Mouse (Mus musculus) small intestine, adult 2 months (tissue): ENCODE measurements around the gene Acap3. TPM values are rescaled to one million over a fixed set of nuclear protein-coding genes. Genes with fewer than 3 reads are reported as not detected.

Experiments used
- H3K27ac ChIP-seq: fragments of 200-500 bp; 2 replicates; pipeline ENCODE4 v1.5.1; 2012; ENCODE audit warnings: low read depth, low read length, control low read depth, inconsistent platforms; ENCODE audit not compliant: insufficient read depth
- H3K27me3 ChIP-seq: fragments of 200-500 bp; 2 replicates; pipeline ENCODE4 v1.6.1; 2012; ENCODE audit warnings: mild to moderate bottlenecking, moderate library complexity, low read length, inconsistent platforms; ENCODE audit not compliant: control insufficient read depth, insufficient read depth
- H3K36me3 ChIP-seq: fragments of 200-500 bp; 2 replicates; pipeline ENCODE4 v1.6.1; 2012; ENCODE audit warnings: mild to moderate bottlenecking, low read length, control low read depth, inconsistent platforms; ENCODE audit not compliant: control insufficient read depth, insufficient read depth
- H3K4me1 ChIP-seq: fragments of 200-500 bp; 2 replicates; pipeline ENCODE4 v1.6.1; 2012; ENCODE audit warnings: low read length, inconsistent platforms, mixed read lengths; ENCODE audit not compliant: control insufficient read depth, insufficient read depth, insufficient read length
- H3K4me3 ChIP-seq: fragments of 200-500 bp; 2 replicates; pipeline ENCODE4 v1.5.1; 2012; ENCODE audit warnings: low read depth, mild to moderate bottlenecking, control low read depth, inconsistent platforms, low read length, moderate library complexity
- CTCF ChIP-seq: fragments of 200-500 bp; IDR thresholded peaks from 2 replicates; pipeline ENCODE4 v1.5.1; 2012; ENCODE audit warnings: low read depth, mild to moderate bottlenecking, control low read depth, inconsistent platforms, low read length, moderate library complexity, mixed read lengths; ENCODE audit not compliant: insufficient replicate concordance, insufficient read length; ENCODE audit errors: extremely low read depth
- POLR2A ChIP-seq: fragments of 200-500 bp; IDR thresholded peaks from 2 replicates; pipeline ENCODE4 v1.6.1; 2012; ENCODE audit warnings: low read depth, mild to moderate bottlenecking, control low read depth, inconsistent platforms, low read length, moderate library complexity
- WGBS: fragments of 180-500 bp; shearing (Covaris S2); methylation state at CpG from one replicate; pipeline ENCODE4 v1.1.7; 2018; 5-methylcytosine and 5-hydroxymethylcytosine counted together
- polyA plus RNA-seq: library from polyadenylated mRNA; depleted of rRNA; stranded (reverse); fragments of >200 nt; gene quantifications from 2 replicates; pipeline ENCODE4 v1.2.3, GENCODE M21; 2012; rRNA removed

The Acap3 gene
- polyA plus RNA-seq: 11.1 and 15.9 TPM in 2 replicates

DNA sequence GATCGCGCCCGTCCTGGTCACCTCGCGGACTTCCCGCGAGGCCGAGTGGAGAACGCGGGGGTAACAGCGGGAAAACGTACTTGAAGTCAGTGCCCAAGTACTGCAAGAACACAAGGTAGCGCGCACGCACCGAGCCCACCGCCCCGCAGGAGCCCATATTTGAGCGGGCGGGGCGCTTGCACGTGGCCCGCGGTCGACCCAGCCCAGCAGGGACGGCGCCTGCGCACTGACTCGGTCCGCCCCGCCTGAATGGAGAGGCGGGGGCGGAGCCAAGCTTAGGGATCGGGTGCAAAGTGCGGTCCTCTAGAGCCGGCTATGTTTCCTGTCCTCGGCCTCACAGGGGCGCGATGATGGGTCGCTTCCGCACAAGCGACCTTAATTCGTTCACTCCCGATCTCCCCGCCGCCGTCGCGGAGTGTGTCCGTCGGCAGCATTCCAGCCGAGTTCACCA, at the start of gene Acap3, which contains the start of gene Pusl1:
Acap3 (plus strand) TSS at position 272 of the 451 bp plus-strand sequence.
Pusl1 (minus strand) TSS at position 231 of the 451 bp plus-strand sequence.
- TF ChIP-seq CTCF (no peak), POLR2A (no peak; the same call in 1 of the 2 replicates)
- H3K4me1 ChIP-seq: peaks cover 21% of the 10 kb centered on the region
- under 1% methylated on average over 52 of the region's 52 CpGs for WGBS
- H3K4me3 ChIP-seq: peak within 1 kb of the TSS; percentile 90
- peak within 1 kb of the TSS; percentile 100 for H3K27ac ChIP-seq
- peaks cover 18% of the 10 kb centered on the region for H3K36me3 ChIP-seq
- H3K27me3 ChIP-seq: no peaks in the 10 kb centered on the region

DNA sequence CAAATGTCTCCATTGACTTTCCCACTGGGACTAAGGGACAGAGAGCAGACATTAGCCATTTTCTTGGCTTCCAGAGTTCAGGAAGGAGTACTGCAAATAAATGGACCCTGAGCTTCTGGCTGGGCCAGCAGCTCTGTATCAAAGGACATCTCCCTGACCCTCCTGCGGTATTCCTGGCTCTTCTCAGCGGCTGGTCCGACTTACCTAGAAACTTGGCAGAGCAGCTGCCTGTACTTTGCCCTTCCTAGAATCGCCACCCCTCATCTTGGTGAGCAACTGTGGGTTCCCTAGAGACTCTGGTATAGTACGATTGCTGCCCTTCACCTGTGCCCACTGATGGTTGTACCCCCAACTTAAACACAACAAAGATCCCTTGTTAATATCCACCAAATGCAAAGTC, 48.4 kb upstream of the Acap3 start:
- H3K4me1 ChIP-seq: peaks cover 14% of the 10 kb centered on the region
- H3K4me3 ChIP-seq: no peak overlapping the region
- no peaks in the 10 kb centered on the region for H3K36me3 ChIP-seq
- no peak overlapping the region for H3K27ac ChIP-seq
- TF ChIP-seq POLR2A (no peak), CTCF (no peak)
- WGBS: 35% methylated on average over 5 of the region's 5 CpGs
- H3K27me3 ChIP-seq: no peaks in the 10 kb centered on the region

DNA sequence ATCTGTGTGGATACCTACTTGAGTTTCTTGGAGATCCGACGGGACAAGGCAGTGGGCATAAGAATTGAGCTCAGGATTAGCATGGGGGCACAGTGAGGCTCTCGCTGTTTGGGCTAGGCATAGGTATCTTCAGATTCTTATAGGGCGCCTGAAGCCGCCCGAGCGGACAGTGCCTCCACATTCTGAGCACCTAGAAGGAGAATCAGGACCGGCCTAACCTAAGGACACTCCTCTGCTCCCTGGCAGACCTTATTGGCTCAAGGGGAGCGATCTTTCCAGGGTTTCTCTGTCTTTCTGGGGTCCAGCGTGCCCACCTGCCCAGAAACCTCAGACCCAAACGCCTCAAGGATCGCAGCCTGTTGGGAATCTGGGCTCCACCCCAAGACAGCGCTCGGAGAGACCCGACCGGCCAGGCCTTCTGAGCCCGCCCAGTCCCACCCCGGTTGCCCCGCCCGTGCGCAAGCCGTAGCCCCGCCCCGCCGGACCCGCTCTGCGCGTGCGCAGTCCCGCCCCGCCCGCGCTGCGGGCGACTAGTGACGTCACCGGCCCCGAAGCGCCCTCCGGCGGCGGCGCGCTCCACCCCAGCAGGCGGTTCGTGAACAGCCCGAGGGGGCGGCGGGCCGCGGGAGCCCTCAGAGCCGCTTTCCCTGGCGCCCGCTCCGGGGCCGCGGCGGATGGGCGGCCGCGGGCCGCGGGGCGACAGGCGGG, 44.6 kb upstream of the Acap3 start, which contains the start of gene Dvl1:
Dvl1 (plus strand) TSS at position 532 of the 708 bp plus-strand sequence.
- TF ChIP-seq CTCF (0 out of 2 replicates have a peak, but pooled peaks have one; percentile 28), POLR2A (no peak)
- Histone ChIP-seq H3K4me1 (peaks cover 25% of the 10 kb centered on the region), H3K27ac (peak within 1 kb of the TSS; percentile 64), H3K4me3 (peak within 1 kb of the TSS; percentile 91), H3K36me3 (no peaks in the 10 kb centered on the region), H3K27me3 (no peaks in the 10 kb centered on the region)
- WGBS: 3% methylated on average over 55 of the region's 65 CpGs

DNA sequence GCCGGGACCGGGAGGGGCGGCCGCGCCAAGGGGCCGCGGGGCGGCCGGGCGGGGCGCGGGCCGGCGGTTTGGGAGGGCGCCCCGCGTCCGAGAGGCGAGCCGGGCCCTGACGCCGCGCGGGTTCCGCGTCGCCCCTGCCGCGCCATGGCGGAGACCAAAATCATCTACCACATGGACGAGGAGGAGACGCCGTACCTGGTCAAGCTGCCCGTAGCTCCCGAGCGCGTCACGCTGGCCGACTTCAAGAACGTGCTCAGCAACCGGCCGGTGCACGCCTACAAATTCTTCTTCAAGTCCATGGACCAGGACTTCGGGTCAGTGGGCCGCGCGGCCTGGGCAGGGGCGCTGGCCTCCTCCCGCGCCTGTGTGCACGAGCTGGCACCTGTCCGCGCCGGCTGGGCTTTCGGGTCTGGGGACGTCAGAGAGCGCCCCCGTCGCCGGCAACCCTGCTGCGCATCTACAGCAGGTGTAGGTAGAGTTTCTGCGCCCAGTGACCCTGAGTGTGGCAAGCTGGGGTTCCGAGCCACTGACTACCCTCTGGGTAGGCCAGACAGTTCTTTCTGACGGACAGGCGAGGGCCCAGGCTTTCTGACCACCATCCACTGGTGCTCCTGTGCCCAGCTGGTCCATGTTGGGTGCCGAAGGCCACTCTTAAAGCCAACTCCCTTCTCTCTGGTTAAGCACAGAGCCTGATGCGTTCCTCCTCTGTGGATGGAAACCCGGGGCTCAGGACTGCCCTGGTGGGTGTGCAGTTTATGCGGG, 43.9 kb upstream of the Acap3 start:
- H3K36me3 ChIP-seq: no peaks in the 10 kb centered on the region
- H3K4me3 ChIP-seq: peak overlapping the region; percentile 91
- TF ChIP-seq CTCF: no peak
- no peak for TF ChIP-seq POLR2A
- WGBS: 1% methylated on average over 68 of the region's 69 CpGs
- no peaks in the 10 kb centered on the region for H3K27me3 ChIP-seq
- H3K27ac ChIP-seq: peak overlapping the region; percentile 64
- H3K4me1 ChIP-seq: peaks cover 27% of the 10 kb centered on the region

DNA sequence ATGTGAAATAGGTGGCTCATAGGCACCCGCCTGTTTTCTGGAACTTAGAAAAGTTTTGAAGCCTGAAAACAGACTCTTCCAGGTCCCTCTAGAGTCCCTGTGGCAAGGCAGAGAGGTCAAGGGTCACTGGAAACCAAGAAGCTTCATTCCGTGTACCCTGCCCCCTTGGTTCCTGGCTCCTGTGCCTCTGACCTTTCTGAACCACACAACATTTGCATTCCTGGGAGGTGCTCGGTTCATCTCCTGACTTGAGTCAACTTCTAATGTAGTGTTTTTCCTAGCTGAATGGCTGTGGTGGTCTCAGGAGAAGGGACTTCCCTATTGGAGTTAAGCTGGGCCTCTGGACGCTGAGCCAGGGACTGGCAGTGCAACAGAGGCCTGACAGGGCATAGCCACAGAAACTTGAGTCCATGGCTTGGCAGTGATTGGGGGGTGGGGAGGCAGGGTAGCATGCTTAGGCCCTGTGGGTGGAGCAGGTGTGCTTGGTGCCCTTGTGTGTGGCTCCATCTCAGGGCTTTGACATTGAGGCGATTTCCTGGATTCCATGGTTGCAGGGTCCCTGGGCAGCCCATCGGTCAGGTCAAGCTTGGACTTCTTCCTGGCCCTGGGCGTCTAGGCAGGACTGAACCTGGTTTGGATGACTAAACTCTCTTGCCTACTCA, 43.1 kb upstream of the Acap3 start:
- TF ChIP-seq CTCF (no peak), POLR2A (no peak)
- Histone ChIP-seq H3K4me3 (peak overlapping the region; percentile 91), H3K27ac (peak overlapping the region; percentile 64), H3K27me3 (no peaks in the 10 kb centered on the region), H3K36me3 (0 out of 2 replicates have a peak, but pooled peaks cover 2% of the 10 kb centered on the region), H3K4me1 (peaks cover 27% of the 10 kb centered on the region)
- 44% methylated on average over 7 of the region's 7 CpGs for WGBS

DNA sequence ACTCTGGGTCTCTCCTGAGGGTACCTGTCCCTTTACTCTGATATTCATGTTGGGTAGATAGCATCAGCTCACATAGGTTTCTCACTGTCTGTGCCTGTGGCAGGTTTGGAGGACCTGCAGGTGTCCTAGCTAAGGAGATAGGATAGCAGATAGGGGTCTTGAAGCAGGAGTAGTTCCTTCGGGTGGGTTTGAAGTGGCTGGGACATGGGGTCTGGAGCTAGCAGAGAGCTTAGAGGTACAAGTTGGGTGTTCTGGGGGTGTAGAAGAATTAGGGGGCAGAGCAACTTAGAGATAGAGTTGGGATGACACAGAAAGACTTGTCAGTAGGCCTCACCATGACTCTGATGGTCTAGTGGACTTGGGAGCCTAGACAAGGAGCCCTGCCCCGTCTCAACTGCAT, 42.2 kb upstream of the Acap3 start:
- H3K4me3 ChIP-seq: no peak overlapping the region
- peaks cover 27% of the 10 kb centered on the region for H3K4me1 ChIP-seq
- H3K36me3 ChIP-seq: peaks cover 6% of the 10 kb centered on the region; the same call in 1 of the 2 replicates
- 54% methylated on average over 2 of the region's 2 CpGs for WGBS
- H3K27me3 ChIP-seq: no peaks in the 10 kb centered on the region
- TF ChIP-seq POLR2A (no peak), CTCF (no peak)
- peak overlapping the region; percentile 24 for H3K27ac ChIP-seq

DNA sequence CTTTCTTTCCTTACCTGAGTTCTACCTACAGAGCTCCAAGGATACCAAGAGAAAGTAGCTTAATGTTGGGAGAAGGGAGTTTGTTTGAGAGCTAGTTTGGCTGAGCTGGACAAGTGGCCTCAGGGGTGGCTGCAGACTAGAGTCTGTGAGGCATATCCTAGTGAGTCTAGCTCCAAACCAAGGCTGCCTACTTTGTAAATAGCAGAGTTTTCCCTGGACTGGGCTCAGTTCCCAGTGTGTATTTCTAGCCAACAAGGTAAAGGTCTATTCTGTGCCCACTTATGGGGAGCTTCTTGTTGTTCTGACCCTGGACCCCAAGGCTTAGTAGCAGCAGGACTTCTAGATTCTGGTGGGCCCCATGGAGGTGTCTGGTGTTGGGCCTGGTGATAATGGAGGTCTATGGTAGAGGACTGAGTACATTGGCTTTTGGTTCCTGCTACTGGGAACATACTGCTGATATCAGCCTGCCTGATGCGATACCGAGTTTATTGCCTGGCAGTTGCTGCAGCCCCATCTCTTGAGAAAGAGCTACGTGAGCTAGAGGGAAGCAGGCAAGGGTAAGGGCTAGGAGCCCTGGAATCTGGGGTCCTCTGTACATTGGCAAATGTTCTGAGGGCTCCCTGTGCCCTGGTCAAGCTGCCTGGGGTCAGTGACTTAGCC, 41.7 kb upstream of the Acap3 start:
- TF ChIP-seq POLR2A (no peak), CTCF (no peak)
- no peaks in the 10 kb centered on the region for H3K27me3 ChIP-seq
- H3K36me3 ChIP-seq: peaks cover 11% of the 10 kb centered on the region
- no peak overlapping the region for H3K4me3 ChIP-seq
- H3K27ac ChIP-seq: peak overlapping the region; percentile 24
- H3K4me1 ChIP-seq: peaks cover 27% of the 10 kb centered on the region
- WGBS: 30% methylated on average over 3 of the region's 3 CpGs
